Mouse (Mus musculus): ENCODE measurements around the gene Arid1b.
"Not testable (repeated sequence)": the region's sequence is repeated elsewhere in the genome, so short reads cannot be mapped to it uniquely, and the experiment has no call there.

Arid1b gene

DNA sequence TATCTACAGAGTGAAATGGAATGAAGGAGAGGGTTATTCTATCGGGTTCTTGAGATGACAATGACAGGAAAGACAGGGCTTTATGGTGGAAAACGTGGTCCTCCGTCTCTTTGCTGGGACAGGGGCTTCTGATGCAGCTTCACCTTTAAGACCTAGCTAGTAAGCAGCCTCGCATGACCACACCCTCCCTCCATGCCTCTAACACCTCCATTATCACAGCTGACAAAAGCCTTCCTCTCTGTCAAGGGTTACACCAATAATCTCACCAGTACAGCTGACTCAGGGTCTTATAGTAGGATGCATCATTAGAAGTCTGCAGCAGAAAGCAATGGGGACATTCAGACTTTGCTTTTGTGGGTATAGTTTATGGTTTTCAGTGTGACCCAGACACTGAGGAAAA, 116.0 kb downstream of the Arid1b start:
- no peak for DNase-seq (ENCODE audit: low read depth, low spot score)

DNA sequence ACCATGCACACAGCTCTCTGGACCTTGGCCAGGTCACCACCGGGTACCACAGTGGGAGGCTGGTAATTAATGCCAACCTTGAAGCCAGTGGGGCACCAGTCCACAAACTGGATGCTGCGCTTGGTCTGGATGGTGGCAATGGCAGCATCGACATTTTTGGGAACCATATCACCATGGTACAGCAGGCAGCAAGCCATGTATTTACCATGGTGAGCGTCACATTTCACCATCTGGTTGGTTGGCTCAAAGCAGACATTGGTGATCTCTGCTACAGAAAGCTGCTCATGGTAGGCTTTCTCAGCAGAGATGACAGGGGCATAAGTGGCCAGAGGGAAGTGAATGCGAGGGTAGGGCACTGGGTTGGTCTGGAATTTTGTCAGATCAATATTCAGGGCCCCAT, 116.8 kb downstream of the Arid1b start:
- DNase-seq (ENCODE audit: low read depth, low spot score), result not testable (repeated sequence)

DNA sequence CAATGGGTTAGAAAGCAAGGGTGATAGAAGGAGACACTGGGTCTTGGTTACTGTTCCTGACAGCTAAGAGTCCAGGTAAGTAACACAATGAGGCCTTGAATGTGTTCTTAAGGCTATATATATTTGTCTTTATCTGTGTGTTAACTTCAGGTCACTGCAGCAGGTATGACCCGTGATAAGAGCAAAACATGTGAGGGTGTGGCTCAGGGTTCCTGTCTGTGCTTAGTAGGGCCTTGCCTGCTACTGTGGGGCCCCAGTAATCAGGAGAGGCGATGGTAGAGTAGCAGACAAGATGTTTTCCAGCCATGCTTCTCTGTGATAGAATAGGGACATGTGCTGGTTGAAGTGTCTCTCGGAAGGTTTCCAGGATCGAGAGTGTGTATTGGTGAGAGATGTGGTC, 118.0 kb downstream of the Arid1b start:
- peak; percentile 53 for DNase-seq (ENCODE audit: low read depth, low spot score)

DNA sequence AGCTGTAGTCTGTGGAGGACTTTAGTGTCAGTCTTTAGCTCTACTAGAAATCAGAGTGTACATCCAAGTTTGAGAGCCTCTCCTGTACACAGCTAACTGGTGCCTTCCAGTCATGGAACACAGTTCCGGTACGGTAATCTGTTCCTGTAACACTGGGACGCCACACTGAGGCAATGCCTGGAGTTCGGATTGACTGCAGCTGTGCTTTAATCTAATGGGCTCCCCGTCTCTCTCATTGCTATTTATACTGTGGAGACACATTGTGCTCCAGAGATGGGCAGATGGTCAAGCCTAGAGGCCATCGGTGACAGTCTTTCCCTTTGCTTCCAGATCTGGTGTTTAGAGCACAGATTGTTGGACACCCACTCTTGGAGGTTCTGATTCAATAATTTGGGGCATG, 121.8 kb downstream of the Arid1b start:
- no peak for DNase-seq (ENCODE audit: low read depth, low spot score)

DNA sequence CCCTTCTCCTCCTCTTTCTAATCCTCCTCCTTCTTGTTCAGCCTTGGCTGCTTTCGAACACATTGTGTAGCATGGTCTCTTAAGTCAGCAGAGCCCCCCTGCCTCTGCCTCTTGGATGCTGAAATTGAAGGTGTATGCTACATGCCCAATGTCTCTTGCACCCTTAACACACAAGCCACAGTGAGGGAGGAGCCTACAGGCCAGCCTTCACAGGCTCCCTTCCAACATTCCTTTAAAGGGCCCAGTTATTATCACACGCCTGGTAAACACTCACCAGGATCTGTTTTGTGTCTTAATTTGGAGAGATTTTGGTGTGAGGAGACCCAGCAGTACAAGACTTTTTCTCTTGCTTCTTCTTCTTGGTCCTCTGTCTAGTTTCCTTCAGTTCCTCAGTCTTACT, 122.9 kb downstream of the Arid1b start:
- DNase-seq (ENCODE audit: low read depth, low spot score), result no peak

DNA sequence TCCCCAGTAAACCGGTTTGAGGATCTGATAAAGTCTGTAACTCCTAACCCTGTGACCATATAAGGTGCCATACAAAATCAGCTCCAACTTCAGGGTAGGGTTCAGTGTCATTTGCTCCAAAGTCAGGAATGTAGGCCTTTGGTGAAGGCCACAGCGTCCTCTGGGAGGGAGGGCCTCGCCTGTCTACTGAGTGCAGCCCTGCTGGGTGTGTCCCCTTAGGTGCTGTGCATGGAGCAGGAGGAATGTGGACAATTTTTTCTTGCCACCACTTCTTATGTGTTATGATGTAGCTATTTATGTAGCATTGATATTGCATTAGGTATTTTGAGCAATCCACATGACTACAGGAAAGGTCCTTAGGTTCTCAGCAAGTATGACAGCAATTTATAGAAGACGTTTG, 124.0 kb downstream of the Arid1b start:
- DNase-seq (ENCODE audit: low read depth, low spot score), result no peak

DNA sequence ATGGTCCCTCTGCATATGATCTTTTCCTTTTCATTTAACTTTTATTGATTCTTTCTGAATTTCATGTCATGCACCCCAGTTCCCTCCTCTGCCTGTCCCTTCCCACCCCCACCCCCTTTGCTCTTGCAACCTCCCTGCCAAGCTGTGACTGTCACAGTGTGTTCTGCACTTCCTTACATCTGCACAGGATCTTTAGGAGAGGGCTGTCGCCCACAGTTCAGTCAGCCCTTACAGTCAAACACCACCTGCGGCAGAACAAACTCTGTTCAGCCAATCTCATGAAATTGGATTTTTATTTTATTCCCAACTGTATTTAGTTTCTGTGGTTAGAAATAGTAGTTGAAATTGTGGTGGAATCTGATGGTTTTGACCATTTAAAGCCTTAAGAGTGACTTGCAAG, 130.5 kb downstream of the Arid1b start:
- DNase-seq (ENCODE audit: low read depth, low spot score), result no peak

DNA sequence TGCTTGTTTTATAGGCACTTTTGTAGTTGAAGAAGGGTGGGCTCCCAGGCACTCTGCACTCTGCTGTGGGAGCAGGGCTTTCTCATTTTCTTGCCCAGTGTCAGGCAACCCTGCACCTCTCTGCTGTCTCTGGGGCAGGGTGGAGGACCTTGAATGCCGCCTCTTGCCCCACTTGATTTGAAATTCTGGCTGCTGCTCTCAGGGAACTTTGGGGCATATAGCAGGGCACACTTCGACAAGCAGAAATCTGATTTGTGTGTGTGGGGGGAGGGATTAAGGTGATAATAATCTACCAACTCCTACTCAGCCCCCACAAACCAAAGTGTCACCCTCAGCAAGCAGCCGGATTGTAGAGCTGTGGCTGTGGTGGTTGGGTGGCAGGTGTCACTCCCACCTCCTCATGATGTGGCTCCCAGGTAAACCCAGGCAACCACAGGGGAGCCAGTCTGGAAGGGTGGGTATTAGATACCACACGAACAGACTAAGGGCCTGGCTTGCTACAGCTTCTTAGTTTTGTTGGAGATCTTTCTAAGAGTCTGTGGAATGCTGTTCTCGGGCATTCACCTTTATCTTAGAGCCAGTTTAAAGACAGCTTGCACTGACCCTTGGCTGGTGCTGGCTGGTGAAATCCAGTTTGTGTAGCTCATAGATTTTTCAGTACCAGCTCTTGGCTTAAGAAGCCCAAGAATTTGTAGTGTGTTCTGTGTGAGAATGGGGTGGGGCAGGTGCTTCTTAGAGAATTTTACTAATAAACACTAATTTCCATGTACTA, 131.1 kb downstream of the Arid1b start:
- no peak for DNase-seq (ENCODE audit: low read depth, low spot score)

DNA sequence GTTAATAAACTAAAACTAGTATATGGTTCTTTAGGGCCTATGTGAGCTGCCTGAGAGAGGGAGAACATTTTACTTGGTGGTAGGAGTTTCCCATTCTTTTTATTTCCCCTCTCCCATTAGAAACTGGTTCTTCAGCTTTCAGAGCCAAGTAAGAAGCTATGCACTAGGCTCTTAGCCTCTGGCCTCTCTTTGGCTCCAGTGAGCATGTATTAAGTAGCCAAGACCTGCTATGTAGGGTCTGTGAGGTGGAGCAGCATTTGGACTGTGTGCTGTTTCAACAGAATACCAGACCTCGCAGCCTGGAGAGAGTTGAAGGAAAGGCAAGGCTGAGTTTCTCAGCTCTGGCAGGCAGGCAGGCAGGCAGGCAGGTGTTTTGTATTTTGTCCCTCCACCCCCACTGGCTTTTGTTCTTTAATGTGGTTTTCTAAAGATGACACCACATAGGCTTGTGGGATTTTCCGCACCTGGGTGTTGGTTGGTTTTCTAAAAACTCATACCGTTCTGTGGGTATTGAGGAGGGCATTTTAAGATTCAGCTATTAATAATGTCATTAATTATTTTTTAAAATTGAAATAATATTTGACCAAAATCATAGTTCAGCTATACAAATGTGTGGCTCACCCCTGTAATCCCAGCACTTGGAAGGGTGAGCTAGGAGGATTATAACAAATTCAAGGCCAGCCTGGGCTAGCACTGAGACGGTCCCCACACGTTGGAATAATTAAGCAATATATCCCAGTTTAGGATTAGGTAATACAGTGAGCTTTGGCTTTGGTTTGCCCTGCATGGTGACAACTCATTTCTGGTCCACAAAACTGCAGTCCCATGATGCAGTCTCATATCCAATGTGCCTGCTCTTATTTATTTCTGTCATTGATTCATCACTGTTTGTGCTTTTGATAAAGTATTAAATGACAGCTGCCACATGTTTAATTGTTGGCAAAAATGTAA, 132.0 kb downstream of the Arid1b start:
- DNase-seq (ENCODE audit: low read depth, low spot score), result no peak

DNA sequence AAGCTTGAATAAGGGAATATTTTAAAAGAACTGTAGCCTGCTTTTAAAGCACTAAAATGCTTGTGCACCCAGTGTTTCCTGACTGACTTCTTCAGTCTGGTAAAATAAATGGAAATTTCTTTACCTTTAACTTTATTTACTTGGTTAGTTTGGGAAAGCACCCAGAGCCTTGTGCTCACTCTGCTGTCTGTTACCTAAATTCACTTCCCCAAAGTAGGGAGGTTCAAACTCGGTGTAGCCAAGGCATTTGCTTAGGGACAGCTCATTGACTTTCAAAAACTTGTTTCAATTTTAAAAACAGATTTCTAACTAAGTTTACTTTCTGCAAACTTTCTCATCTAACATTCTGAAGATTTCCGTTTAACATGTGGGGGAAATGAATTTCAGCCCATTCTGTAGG, 135.5 kb downstream of the Arid1b start:
- no peak for DNase-seq (ENCODE audit: low read depth, low spot score)

DNA sequence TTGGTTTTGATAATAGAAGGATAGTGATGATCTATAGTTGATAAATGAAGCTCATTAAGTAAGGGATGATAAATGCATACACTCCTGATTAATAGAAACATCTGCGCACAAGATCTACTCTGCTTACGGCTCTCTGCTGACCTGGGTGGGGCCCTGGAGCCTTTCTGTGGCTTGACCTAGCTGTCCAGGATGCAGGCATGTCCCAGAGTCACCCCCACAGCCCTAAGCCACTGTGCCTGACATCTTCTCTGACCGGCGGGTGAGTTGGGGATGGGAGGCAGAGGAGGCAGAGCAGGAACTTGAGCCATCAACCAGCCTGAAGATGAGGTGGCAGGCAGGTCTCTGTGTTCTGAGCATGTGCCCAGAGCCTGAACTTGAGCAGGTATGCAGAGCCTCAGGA, 136.0 kb downstream of the Arid1b start:
- DNase-seq (ENCODE audit: low read depth, low spot score), result no peak

DNA sequence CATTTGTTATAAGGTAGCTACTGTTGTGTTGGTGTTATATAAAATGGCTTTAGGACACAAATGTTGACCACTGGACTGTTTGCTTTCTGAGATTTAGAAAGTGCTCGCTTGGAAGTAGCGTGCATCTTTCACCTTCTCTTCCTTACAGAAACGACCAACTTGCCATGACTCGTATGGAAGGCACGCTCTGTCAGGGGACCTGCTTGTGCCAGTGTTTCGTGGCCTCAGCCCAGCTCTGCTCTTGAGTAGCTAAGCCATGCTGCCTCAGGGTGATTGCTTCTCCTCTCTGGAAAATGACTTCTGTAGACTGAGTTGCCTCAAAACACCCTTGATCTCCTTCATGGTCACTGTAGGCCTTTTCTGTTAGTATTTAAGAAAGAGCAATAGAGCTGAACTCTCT, 137.6 kb downstream of the Arid1b start:
- no peak for DNase-seq (ENCODE audit: low read depth, low spot score)

DNA sequence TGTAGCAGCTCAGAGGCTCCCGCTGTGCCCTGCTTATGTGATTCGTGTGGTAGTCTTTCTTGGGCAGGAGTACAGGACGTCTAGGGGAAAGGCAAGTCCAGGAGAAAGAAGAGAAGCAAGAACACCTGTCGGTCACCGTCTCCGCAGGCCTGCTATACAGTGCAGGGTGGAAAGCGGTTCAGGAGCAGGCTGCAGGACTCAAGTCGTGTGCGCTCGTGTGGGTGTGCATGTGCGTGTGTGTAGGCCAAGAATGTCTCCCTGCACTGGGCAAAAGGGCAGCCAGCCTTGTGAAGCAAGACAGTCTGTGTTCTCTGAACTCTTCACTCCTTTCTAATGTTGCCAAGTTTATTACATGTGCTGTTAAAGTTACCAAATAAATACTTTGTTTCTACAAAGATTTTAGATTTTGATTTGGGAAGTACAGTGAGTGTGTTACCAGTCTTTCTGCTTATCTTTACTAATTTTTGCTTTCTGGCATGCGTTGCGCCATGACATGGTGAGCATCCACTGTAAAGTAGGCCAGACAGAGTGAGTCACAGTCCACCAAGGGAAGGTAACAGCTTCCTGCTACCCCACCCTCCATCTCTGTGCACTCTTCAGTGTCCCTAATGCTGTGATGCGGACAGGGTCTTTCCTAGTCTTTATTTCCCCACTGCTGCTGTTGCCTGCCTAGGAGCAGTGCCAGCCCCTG, 138.3 kb downstream of the Arid1b start:
- no peak for DNase-seq (ENCODE audit: low read depth, low spot score)

DNA sequence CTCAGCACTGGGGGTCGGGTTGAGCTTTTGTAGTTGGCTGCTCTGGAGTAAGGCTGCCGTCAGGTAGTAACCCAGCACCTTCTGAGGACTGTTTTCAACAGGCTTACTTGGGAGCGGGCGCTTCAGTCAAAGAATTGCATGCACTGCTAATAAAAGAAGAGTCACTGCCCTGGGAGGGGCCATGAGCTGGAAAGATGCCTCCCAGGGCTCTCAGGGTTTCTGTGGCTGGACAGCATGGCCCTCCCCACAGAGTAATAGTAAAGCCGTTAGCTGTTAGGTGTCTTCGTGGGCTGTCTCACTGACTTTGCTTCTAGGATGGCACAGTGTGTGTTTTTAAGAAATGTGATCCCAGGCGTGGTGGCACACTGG, 138.8 kb downstream of the Arid1b start:
- no peak for DNase-seq (ENCODE audit: low read depth, low spot score)

DNA sequence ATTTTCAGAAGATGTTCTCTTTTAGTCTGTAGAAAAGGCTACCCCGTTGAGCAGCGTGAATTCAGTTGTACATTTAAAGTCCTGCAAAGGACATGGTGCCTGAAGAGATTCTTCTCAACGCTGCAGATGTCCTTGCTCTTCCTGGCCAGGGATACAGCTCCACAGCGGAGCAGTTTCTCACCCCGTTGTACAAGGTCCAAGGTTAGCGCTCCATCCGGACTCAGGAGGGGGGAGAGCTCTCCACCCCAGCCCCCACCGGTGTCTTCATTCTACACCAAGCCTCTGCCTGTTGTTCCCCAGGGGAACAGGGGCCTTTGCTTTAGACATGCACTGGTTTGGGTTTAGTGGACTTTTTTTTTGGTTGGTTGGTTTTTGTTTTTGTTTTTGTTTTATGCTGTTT, 139.7 kb downstream of the Arid1b start:
- DNase-seq (ENCODE audit: low read depth, low spot score), result no peak

DNA sequence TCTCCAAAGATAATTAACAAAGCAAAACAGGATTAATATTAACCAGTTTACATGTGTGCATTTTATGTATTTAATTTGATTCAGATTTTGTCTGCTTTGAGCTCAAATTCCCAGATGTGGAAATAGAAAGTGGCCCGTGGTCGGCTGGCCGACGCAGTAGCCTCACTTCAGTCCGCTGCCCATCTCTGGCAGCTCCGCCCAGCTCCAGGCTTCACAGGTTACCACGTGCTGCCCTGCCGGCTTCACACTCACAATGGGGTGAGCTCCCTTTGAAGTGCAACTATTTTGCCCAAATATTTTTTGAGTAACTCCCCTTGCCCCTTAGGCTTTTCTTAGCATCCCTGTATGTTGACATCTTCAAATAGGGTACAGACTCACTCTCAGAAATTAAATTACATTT, 140.1 kb downstream of the Arid1b start:
- DNase-seq (ENCODE audit: low read depth, low spot score), result no peak

DNA sequence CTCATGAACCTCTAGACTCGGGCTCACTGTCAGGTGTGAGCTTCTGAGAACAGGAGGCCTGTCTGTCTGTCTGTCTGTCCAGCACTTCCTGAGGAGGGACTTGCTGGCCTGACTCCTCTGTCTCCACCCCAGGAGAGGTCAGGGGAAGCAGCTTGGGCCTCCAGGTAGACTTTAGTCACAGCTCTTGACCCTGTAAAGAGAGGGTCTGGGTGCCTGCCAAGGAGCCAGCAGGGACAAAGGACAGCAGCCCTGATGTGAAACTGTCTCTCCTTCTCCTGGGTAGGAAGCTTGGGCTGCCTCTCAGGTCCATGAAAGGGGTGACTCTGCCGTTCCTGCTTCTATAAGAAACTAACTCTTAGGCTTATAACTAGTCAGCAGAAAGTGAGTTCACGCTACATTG, 143.8 kb downstream of the Arid1b start:
- DNase-seq (ENCODE audit: low read depth, low spot score), result no peak

DNA sequence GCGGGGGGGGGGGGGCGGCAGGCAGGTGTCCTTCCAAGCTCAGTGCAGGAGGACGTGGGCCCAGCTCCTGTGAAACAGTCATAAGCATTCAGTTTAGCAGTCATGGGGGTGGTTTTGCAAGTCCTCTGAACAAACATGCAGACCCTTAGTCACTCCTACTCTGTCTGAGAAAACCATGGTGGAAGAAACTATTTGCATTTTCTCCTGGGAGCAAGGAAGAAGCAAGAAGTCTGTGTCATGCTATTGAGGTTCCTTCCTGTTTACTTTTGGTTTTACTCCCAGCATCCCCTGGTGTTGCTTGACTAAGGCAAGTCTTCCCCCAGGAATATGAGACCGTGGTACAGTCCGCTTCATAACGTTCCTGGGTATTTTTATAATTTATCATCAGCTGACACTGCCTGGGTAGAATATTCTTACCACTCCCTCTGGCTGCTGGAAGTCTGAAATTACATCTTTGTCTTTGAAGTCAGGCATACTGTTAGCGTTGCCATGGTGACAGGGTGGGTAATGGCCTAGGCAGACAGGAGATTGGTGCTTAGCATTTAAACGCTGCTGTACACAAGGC, 144.6 kb downstream of the Arid1b start:
- DNase-seq (ENCODE audit: low read depth, low spot score), result no peak

DNA sequence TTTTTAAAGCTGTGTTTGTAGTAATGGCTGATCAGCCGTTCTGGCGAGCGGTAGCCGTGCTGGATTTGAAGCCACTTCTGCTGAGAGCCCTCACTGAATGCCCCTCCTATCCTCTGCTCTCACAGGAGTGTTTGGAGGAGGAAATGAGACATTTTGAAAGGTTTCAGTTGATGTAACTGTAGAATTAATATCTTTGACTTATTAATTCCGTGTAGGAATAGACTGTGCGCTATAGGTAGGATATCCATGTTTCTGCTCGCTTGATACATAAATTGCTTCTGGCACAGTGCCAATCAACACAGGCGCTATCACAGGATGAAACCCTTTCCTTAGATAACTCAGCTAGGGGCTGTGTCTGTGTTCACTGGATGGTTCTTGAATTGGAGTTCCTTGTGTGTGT, 145.4 kb downstream of the Arid1b start:
- DNase-seq (ENCODE audit: low read depth, low spot score), result no peak

DNA sequence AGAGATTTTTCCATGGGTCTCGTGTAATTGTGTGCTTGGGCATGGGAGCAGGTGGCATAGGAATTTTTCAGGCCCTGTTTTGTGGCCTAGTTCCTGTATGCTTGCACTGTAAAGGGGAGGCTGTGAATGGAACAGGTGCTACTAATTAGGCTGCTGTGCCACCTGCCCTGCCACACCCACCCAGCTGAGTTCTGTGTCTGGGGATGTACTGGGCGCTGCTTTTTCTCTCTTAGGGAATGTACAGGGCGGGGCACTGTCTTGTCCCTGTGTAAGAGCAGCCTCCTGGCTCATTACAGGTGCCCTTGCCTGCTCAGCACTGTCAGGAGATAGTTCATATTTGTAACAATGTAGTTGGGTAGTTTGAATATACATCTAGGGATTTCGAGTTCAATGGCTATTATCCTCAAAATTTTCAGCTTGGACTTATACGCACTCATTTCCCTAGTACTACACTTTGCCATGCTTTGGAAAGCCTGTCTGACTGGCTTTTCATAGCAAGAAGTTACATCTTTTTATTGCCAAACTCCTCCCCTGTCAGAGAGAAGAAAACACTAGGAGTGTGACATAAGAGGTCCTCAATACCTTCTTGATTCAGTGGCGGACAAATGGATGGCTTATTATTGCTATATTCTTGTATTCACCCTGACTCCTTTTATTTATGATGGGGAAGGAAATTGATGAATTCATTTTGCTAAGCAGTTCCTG, 149.8 kb downstream of the Arid1b start:
- DNase-seq (ENCODE audit: low read depth, low spot score), result no peak

DNA sequence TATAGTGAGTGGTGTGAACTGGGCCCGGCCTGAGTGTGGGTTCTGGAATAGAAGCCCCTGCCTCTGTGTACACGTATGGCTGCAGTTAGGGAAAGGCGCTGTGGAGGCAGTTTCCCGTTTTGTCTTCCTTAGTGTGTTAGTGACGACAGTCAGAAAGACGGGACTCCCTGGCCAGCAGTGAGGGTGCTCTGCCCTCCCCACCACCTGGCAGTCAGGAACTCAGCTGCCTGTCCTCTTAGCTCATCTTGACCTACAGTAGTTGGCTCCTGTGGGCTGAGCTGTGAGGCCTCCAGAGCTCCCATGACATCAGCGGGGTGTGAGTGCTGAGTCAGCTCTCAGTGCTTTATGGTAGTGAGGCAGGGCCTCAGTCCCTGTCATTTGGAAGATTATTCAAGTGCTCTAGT, 156.5 kb downstream of the Arid1b start:
- DNase-seq (ENCODE audit: low read depth, low spot score), result peak; percentile 21
